Mouse (Mus musculus): ENCODE data around the gene Fam181a. TPM values are rescaled to one million over a fixed set of nuclear protein-coding genes. Genes with fewer than 3 reads are reported as not detected.
A peak's percentile ranks its signal among the peaks of the same experiment; 100 is the strongest.

Gene Fam181a
- total and polyA plus RNA-seq, 2 experiments from 2014 or later = not detected

- WGBS = 12% methylated on average over 2 of the region's 2 CpGs
- peak; percentile 13 for DNase-seq (ENCODE audit: low spot score)
- H3K4me1 ChIP-seq (ENCODE audit: control insufficient read depth, insufficient read depth) = no peaks in the 10 kb centered on the region
- H3K27me3 ChIP-seq (ENCODE audit: control insufficient read depth, insufficient read depth, low read length) = 0 out of 2 replicates have a peak, but pooled peaks cover 1% of the 10 kb centered on the region
- no peak overlapping the region for H3K27ac ChIP-seq (ENCODE audit: low read depth)
- H3K9me3 ChIP-seq (replicated peaks; ENCODE audit: control insufficient read depth, low read length) = no peaks in the 10 kb centered on the region
- no peak for ATAC-seq (ENCODE audit: insufficient read depth, low read depth)
- no peaks in the 10 kb centered on the region for H3K36me3 ChIP-seq (replicated peaks; ENCODE audit: control insufficient read depth, insufficient read depth, low read length)
- H3K9ac ChIP-seq (replicated peaks; ENCODE audit: low read depth, low read length) = no peak overlapping the region
- H3K4me3 ChIP-seq (ENCODE audit: low read depth, low read length) = no peak overlapping the region
- TF ChIP-seq CTCF (IDR thresholded peaks at IDR 0.05; ENCODE audit: low read depth) (peak; percentile 48; the same call in 1 of the 2 replicates), EP300 (IDR thresholded peaks at IDR 0.05; ENCODE audit: low read depth) (no peak)
- H3K4me2 ChIP-seq (ENCODE audit: low read depth, low read length) = no peak overlapping the region
Observed at GRCm38 (mm10) chr12:103306224-103306623, 4.6 kb upstream of the Fam181a start.

- H3K9ac ChIP-seq (replicated peaks; ENCODE audit: low read depth, low read length) = no peak overlapping the region
- no peaks in the 10 kb centered on the region for H3K4me1 ChIP-seq (ENCODE audit: control insufficient read depth, insufficient read depth)
- WGBS = 25% methylated on average over 3 of the region's 3 CpGs
- TF ChIP-seq EP300 (IDR thresholded peaks at IDR 0.05; ENCODE audit: low read depth) (no peak), CTCF (IDR thresholded peaks at IDR 0.05; ENCODE audit: low read depth) (peak; percentile 55)
- no peak overlapping the region for H3K4me2 ChIP-seq (ENCODE audit: low read depth, low read length)
- no peak overlapping the region for H3K27ac ChIP-seq (ENCODE audit: low read depth)
- no peak for DNase-seq (ENCODE audit: low spot score)
- no peak overlapping the region for H3K4me3 ChIP-seq (ENCODE audit: low read depth, low read length)
- ATAC-seq (ENCODE audit: insufficient read depth, low read depth) = no peak
- H3K36me3 ChIP-seq (replicated peaks; ENCODE audit: control insufficient read depth, insufficient read depth, low read length) = no peaks in the 10 kb centered on the region
- no peaks in the 10 kb centered on the region for H3K9me3 ChIP-seq (replicated peaks; ENCODE audit: control insufficient read depth, low read length)
- H3K27me3 ChIP-seq (ENCODE audit: control insufficient read depth, insufficient read depth, low read length) = no peaks in the 10 kb centered on the region
Observed at GRCm38 (mm10) chr12:103306720-103307119, 4.1 kb upstream of the Fam181a start.

- 51% methylated on average over 8 of the region's 8 CpGs for WGBS
- Histone ChIP-seq H3K36me3 (replicated peaks; ENCODE audit: control insufficient read depth, insufficient read depth, low read length) (no peaks in the 10 kb centered on the region), H3K4me1 (ENCODE audit: control insufficient read depth, insufficient read depth) (no peaks in the 10 kb centered on the region), H3K9me3 (replicated peaks; ENCODE audit: control insufficient read depth, low read length) (no peaks in the 10 kb centered on the region), H3K4me3 (ENCODE audit: low read depth, low read length) (no peak overlapping the region), H3K27me3 (ENCODE audit: control insufficient read depth, insufficient read depth, low read length) (peaks cover 8% of the 10 kb centered on the region; the same call in 1 of the 2 replicates), H3K9ac (replicated peaks; ENCODE audit: low read depth, low read length) (no peak overlapping the region), H3K27ac (ENCODE audit: low read depth) (no peak overlapping the region), H3K4me2 (ENCODE audit: low read depth, low read length) (no peak overlapping the region)
- no peak; the same call in 1 of the 2 replicates for ATAC-seq (ENCODE audit: insufficient read depth, low read depth)
- no peak for DNase-seq (ENCODE audit: low spot score)
- TF ChIP-seq EP300 (IDR thresholded peaks at IDR 0.05; ENCODE audit: low read depth) (no peak), CTCF (IDR thresholded peaks at IDR 0.05; ENCODE audit: low read depth) (no peak)
Observed at GRCm38 (mm10) chr12:103311921-103312320, 1.1 kb downstream of the Fam181a start.

GRCm38 (mm10) chr12:103313274-103313673, 2.5 kb downstream of the Fam181a start:
- H3K36me3 ChIP-seq (replicated peaks; ENCODE audit: control insufficient read depth, insufficient read depth, low read length) = no peaks in the 10 kb centered on the region
- no peak for TF ChIP-seq CTCF (IDR thresholded peaks at IDR 0.05; ENCODE audit: low read depth)
- TF ChIP-seq EP300 (IDR thresholded peaks at IDR 0.05; ENCODE audit: low read depth) = no peak
- H3K27ac ChIP-seq (ENCODE audit: low read depth) = no peak overlapping the region
- peaks cover 8% of the 10 kb centered on the region; the same call in 1 of the 2 replicates for H3K27me3 ChIP-seq (ENCODE audit: control insufficient read depth, insufficient read depth, low read length)
- 76% methylated on average over 6 of the region's 6 CpGs for WGBS
- H3K9me3 ChIP-seq (replicated peaks; ENCODE audit: control insufficient read depth, low read length) = no peaks in the 10 kb centered on the region
- H3K9ac ChIP-seq (replicated peaks; ENCODE audit: low read depth, low read length) = no peak overlapping the region
- ATAC-seq (ENCODE audit: insufficient read depth, low read depth) = no peak
- H3K4me1 ChIP-seq (ENCODE audit: control insufficient read depth, insufficient read depth) = no peaks in the 10 kb centered on the region
- no peak overlapping the region for H3K4me3 ChIP-seq (ENCODE audit: low read depth, low read length)
- H3K4me2 ChIP-seq (ENCODE audit: low read depth, low read length) = no peak overlapping the region
- DNase-seq (ENCODE audit: low spot score) = no peak

GRCm38 (mm10) chr12:103313871-103314639, 3.3 kb downstream of the Fam181a start:
- DNase-seq (ENCODE audit: low spot score) (no peak), ATAC-seq (ENCODE audit: insufficient read depth, low read depth) (no peak)
- Histone ChIP-seq H3K36me3 (replicated peaks; ENCODE audit: control insufficient read depth, insufficient read depth, low read length) (no peaks in the 10 kb centered on the region), H3K9ac (replicated peaks; ENCODE audit: low read depth, low read length) (no peak overlapping the region), H3K4me2 (ENCODE audit: low read depth, low read length) (no peak overlapping the region), H3K4me1 (ENCODE audit: control insufficient read depth, insufficient read depth) (no peaks in the 10 kb centered on the region), H3K9me3 (replicated peaks; ENCODE audit: control insufficient read depth, low read length) (no peaks in the 10 kb centered on the region), H3K27ac (ENCODE audit: low read depth) (no peak overlapping the region), H3K4me3 (ENCODE audit: low read depth, low read length) (no peak overlapping the region), H3K27me3 (ENCODE audit: control insufficient read depth, insufficient read depth, low read length) (peaks cover 8% of the 10 kb centered on the region; the same call in 1 of the 2 replicates)
- no peak for TF ChIP-seq EP300 (IDR thresholded peaks at IDR 0.05; ENCODE audit: low read depth)
- TF ChIP-seq CTCF (IDR thresholded peaks at IDR 0.05; ENCODE audit: low read depth) = no peak
- WGBS = 67% methylated on average over 21 of the region's 21 CpGs

Data from heart, postnatal 0 days (tissue).